Mouse (Mus musculus) midbrain, embryonic 16.5 days (tissue): ENCODE results near the gene Gm20696. TPM values are rescaled to one million over a fixed set of nuclear protein-coding genes. Genes with fewer than 3 reads are reported as not detected.

Experiments
- ATAC-seq: fragments of 200-750 bp; cut with Nextera tagmentation; 2 replicates; pipeline ENCODE4 v1.8.0; 2017; ENCODE audit warnings: moderate TSS enrichment
- H3K27ac ChIP-seq: fragments of 300-500 bp; sonication (generic); 2 replicates; pipeline ENCODE4 v1.5.1; 2014; ENCODE audit warnings: mild to moderate bottlenecking, low read length, mixed read lengths
- H3K27me3 ChIP-seq: fragments of 300-500 bp; sonication (generic); 2 replicates; pipeline ENCODE4 v1.6.1; 2014; ENCODE audit warnings: low read depth, low read length, mixed read lengths; ENCODE audit not compliant: control insufficient read depth, insufficient read depth
- H3K36me3 ChIP-seq: fragments of 300-500 bp; sonication (generic); 2 replicates; pipeline ENCODE4 v1.6.1; 2014; ENCODE audit warnings: mild to moderate bottlenecking, low read length, moderate library complexity, mixed read lengths; ENCODE audit not compliant: control insufficient read depth, insufficient read depth
- H3K4me1 ChIP-seq: fragments of 300-500 bp; sonication (generic); 2 replicates; pipeline ENCODE4 v1.6.1; 2014; ENCODE audit warnings: mild to moderate bottlenecking, low read length, mixed read lengths; ENCODE audit not compliant: control insufficient read depth, insufficient read depth
- H3K4me2 ChIP-seq: fragments of 300-500 bp; sonication (generic); 2 replicates; pipeline ENCODE4 v1.6.1; 2014; ENCODE audit warnings: mild to moderate bottlenecking, low read length, mixed read lengths
- H3K4me3 ChIP-seq: fragments of 300-500 bp; sonication (generic); 2 replicates; pipeline ENCODE4 v1.5.1; 2014; ENCODE audit warnings: low read depth, mild to moderate bottlenecking, low read length, moderate library complexity, mixed read lengths
- H3K9ac ChIP-seq: fragments of 300-500 bp; sonication (generic); 2 replicates; pipeline ENCODE4 v1.6.1; 2014; ENCODE audit warnings: low read depth, low read length, mixed read lengths
- H3K9me3 ChIP-seq: fragments of 300-500 bp; sonication (generic); replicated peaks from 2 replicates; pipeline ENCODE4 v1.6.1; 2014; ENCODE audit warnings: mild to moderate bottlenecking, low read length, mixed read lengths; ENCODE audit not compliant: control insufficient read depth, poor library complexity, severe bottlenecking
- WGBS: fragments of 180-500 bp; shearing (Covaris S2); extraction: QIAGEN DNeasy Blood & Tissue Kit; methylation state at CpG from one replicate; pipeline ENCODE4 v1.1.7; 2014; 5-methylcytosine and 5-hydroxymethylcytosine counted together
- polyA plus RNA-seq: library from polyadenylated mRNA; unstranded; fragments of >200 nt; fragmentation: Nextera tagmentation; extraction: Ambion mirVana; gene quantifications from 2 replicates; pipeline ENCODE4 v1.2.1, GENCODE M21; 2015

Gene Gm20696
- polyA plus RNA-seq, 1 experiment from 2014 or later, result 2.4 TPM

DNA sequence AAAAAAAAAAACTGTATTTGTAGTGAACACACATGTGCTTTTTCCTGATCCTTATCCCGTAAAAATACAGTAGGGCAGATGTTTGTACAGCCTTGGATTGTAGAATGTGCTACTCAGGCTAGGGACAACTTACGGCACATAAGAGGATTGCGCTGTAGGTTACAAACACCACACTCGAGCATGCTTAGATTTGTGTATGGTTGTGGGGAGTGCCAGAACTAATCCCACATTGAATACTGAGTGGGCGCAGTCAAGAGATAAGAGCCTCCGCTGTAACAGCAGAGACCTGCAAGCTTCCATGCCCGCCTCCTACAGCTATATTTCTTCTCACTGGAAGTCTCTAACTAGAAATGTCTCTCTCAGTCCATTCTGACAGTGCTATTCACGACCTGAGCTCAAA is 431.0 kb downstream of the Gm20696 start:
- WGBS, result 76% methylated on average over 8 of the region's 8 CpGs
- H3K27me3 ChIP-seq, result no peaks in the 10 kb centered on the region

DNA sequence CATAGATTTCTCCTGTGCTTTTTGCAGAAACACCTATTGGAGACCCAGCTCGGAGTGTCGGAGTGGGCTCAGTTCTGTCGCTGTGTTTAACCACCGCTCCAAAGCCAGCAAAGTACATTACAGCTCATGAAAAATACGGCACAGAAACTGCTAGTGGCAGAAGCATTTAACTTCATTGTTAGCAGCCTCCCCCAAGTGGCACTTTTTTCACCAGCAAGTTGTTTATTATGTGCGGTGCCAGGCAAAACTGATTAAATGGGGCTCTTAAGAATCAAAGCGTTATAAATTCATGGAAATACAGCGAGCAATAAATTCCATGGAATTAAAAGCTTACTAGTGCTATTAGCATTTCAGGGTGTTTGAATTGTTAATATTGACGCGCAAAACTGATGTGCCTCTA is 433.2 kb downstream of the Gm20696 start:
- no peak overlapping the region for H3K9ac ChIP-seq
- no peak overlapping the region for H3K4me3 ChIP-seq
- no peaks in the 10 kb centered on the region for H3K9me3 ChIP-seq
- no peaks in the 10 kb centered on the region for H3K27me3 ChIP-seq
- H3K4me2 ChIP-seq, result no peak overlapping the region
- ATAC-seq, result no peak
- WGBS, result 52% methylated on average over 10 of the region's 10 CpGs
- no peaks in the 10 kb centered on the region for H3K36me3 ChIP-seq
- H3K27ac ChIP-seq, result no peak overlapping the region
- H3K4me1 ChIP-seq, result peaks cover 5% of the 10 kb centered on the region

More for the DNA sequence above, 431.0 kb downstream of the Gm20696 start:
- Histone ChIP-seq H3K27ac (no peak overlapping the region), H3K4me3 (no peak overlapping the region), H3K36me3 (no peaks in the 10 kb centered on the region), H3K4me2 (no peak overlapping the region), H3K9ac (no peak overlapping the region), H3K4me1 (peaks cover 4% of the 10 kb centered on the region), H3K9me3 (no peaks in the 10 kb centered on the region)
- ATAC-seq, result no peak

DNA sequence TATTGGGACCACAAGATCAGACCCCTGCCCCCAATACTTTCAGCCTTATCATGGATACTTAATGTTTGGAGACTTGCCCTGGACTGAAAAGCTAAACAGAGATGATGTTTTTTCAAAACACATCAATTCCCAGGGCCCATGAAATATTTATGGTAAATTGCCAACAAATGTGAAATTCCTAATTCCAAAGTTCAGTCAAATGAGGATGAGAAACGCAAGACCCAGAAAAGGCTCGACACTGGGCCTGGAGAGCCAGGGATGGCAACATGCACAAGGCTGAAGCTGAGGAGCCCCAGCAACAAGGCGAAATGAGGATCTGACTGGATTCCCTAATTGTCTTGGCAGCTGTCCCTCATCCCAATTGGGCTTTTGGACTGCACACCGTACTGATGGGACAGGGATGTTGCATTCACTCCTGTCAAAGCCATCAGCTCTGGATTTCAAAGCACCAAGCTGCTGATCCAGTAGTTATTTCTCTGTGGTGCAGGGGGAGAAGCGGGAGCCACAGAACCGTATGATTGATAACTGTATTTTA is 438.2 kb downstream of the Gm20696 start:
- no peak overlapping the region for H3K4me2 ChIP-seq
- H3K4me3 ChIP-seq, result no peak overlapping the region
- no peak overlapping the region for H3K27ac ChIP-seq
- H3K9ac ChIP-seq, result no peak overlapping the region
- 78% methylated on average over 6 of the region's 6 CpGs for WGBS
- no peaks in the 10 kb centered on the region for H3K9me3 ChIP-seq
- ATAC-seq, result no peak
- no peaks in the 10 kb centered on the region for H3K27me3 ChIP-seq
- H3K4me1 ChIP-seq, result peaks cover 6% of the 10 kb centered on the region
- no peaks in the 10 kb centered on the region for H3K36me3 ChIP-seq

DNA sequence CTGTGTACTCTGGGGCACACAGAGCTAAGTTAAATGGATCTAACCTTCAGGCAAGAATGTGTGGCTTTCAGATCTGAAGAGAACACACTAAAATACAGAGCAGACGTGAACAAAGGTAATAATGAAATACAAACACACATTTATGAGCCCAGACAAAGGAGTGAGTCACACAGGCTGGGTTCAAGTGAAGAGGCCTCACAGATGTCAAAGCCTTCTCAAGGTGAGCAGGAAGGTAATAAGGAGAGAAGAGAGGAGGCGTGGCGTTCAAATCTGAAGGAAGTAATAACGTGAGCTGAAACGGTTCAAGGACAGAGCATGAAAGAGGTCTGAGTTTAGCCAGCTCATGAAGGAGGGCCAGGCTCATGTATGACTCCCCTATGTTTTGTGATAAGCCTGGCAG is 445.4 kb downstream of the Gm20696 start:
- Histone ChIP-seq H3K4me2 (no peak overlapping the region), H3K9me3 (no peaks in the 10 kb centered on the region), H3K4me3 (no peak overlapping the region), H3K36me3 (no peaks in the 10 kb centered on the region), H3K27me3 (no peaks in the 10 kb centered on the region), H3K4me1 (0 out of 2 replicates have a peak, but pooled peaks cover 2% of the 10 kb centered on the region), H3K27ac (no peak overlapping the region), H3K9ac (no peak overlapping the region)
- 85% methylated on average over 5 of the region's 5 CpGs for WGBS
- no peak for ATAC-seq

DNA sequence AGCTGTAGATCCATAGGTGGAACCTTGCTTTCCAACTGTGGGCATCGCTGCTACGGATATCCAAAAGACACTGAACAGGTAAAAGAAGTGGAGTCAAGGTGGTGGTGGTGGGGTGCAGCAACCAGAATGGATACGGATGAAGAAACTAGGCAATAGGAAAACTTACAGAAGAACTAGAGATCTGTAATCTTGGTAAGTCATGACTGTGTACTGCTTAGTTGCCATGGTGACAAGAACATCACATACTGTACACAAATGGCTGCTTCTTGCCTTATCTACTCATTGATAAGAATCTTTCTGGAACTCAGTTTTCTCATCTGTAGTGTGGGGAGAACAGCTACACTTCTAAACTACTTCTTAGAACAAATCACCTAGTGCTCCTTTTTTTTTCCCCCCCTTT is 446.1 kb downstream of the Gm20696 start:
- WGBS, result 95% methylated on average over 3 of the region's 3 CpGs
- ATAC-seq, result no peak
- H3K4me2 ChIP-seq, result no peak overlapping the region
- no peaks in the 10 kb centered on the region for H3K9me3 ChIP-seq
- no peaks in the 10 kb centered on the region for H3K27me3 ChIP-seq
- 0 out of 2 replicates have a peak, but pooled peaks cover 2% of the 10 kb centered on the region for H3K4me1 ChIP-seq
- no peak overlapping the region for H3K27ac ChIP-seq
- H3K4me3 ChIP-seq, result no peak overlapping the region
- no peak overlapping the region for H3K9ac ChIP-seq
- H3K36me3 ChIP-seq, result no peaks in the 10 kb centered on the region

- Histone ChIP-seq H3K9ac (no peak overlapping the region), H3K27me3 (no peaks in the 10 kb centered on the region), H3K4me3 (no peak overlapping the region), H3K9me3 (no peaks in the 10 kb centered on the region), H3K27ac (no peak overlapping the region), H3K4me1 (0 out of 2 replicates have a peak, but pooled peaks cover 2% of the 10 kb centered on the region), H3K36me3 (no peaks in the 10 kb centered on the region), H3K4me2 (no peak overlapping the region)
- 78% methylated on average over 2 of the region's 2 CpGs for WGBS
- ATAC-seq, result no peak
Observed at GRCm38 (mm10) chr6:99217846-99218245, 448.8 kb downstream of the Gm20696 start.

DNA sequence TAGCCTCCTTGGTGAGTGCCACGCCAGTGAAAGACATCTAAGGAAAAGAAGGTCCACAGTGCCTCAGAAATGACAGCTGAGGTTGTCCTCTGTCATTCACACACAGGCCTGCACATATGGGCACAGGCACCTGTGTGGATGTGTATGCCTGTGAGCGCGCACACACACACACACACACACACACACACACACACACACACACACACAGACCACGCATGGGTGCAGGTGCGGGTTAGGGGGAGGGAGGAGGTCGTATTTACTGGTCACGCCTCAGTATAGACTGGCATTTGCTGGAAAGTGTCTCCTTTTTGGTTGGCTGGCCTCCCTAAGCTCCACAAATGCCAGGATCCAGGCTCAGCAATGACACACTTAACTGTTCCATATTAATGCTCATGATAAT is 449.4 kb downstream of the Gm20696 start:
- Histone ChIP-seq H3K27me3 (no peaks in the 10 kb centered on the region), H3K27ac (no peak overlapping the region), H3K9ac (no peak overlapping the region), H3K9me3 (no peaks in the 10 kb centered on the region), H3K36me3 (no peaks in the 10 kb centered on the region), H3K4me3 (no peak overlapping the region), H3K4me1 (0 out of 2 replicates have a peak, but pooled peaks cover 2% of the 10 kb centered on the region), H3K4me2 (no peak overlapping the region)
- WGBS, result 68% methylated on average over 7 of the region's 7 CpGs
- ATAC-seq, result no peak

DNA sequence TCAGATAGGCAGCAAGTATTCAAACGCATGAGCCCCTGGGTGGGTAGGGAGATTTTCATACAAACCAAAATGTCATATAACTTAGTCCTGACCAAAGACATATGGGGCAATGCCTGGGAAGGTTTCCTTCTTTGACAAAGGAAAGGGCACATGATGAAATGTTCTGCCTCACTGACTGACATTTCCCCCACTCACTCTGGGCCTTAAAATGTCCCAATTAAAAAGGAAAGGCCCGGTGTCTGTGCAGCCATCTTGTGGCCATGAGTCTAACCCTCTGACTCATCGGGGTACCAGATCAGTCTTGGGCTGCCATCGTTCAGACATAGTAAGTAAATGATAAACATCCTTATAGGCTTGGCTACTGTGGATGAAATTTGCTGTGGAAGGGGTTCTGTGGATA is 454.1 kb downstream of the Gm20696 start:
- no peak for ATAC-seq
- WGBS, result 81% methylated on average over 4 of the region's 4 CpGs
- Histone ChIP-seq H3K27me3 (no peaks in the 10 kb centered on the region), H3K27ac (no peak overlapping the region), H3K4me2 (no peak overlapping the region), H3K36me3 (no peaks in the 10 kb centered on the region), H3K9me3 (no peaks in the 10 kb centered on the region), H3K4me1 (peaks cover 4% of the 10 kb centered on the region; the same call in 1 of the 2 replicates), H3K4me3 (no peak overlapping the region), H3K9ac (no peak overlapping the region)

DNA sequence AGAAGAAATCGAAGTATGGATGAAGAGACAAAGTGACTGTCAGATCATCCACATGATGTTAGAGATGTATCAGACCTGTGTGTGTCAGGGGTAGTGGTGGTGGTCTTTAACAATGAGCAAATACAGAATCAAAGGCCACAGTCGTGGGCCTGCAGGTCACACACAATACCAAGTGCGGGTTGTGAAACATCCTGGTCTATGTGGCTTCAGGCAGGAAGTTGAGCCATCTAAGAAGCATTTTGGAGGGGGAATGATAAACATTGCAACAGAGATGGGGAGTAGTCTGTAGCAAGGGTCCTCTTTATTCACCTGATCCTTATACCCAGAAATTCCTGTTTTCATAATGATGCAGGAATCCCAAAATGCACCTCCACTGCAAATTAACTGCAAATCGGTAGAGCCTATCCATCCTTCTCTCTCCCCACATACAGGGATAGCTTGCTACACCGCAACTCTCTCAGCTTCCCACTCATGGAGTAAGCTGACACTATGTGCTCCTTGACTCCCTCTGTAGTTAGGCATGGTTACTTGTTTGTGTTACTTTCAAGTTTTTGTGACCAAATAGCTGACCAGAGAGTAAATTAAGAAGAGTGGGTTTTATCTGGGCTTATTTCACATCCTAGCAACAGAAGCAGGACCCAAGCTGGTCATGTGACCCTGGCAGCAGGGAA is 454.8 kb downstream of the Gm20696 start:
- H3K4me2 ChIP-seq, result no peak overlapping the region
- no peak overlapping the region for H3K4me3 ChIP-seq
- H3K9me3 ChIP-seq, result no peaks in the 10 kb centered on the region
- H3K36me3 ChIP-seq, result no peaks in the 10 kb centered on the region
- no peaks in the 10 kb centered on the region for H3K27me3 ChIP-seq
- WGBS, result 76% methylated on average over 5 of the region's 5 CpGs
- H3K9ac ChIP-seq, result no peak overlapping the region
- H3K4me1 ChIP-seq, result peaks cover 6% of the 10 kb centered on the region; the same call in 1 of the 2 replicates
- H3K27ac ChIP-seq, result no peak overlapping the region
- no peak for ATAC-seq
